Mouse (Mus musculus) lung, embryonic 16.5 days (tissue): ENCODE measurements around the gene Klhdc10. TPM values are rescaled to one million over a fixed set of nuclear protein-coding genes. Genes with fewer than 3 reads are reported as not detected.
"Not testable (repeated sequence)": the region's sequence is repeated elsewhere in the genome, so short reads cannot be mapped to it uniquely, and the experiment has no call there.

Source experiments
- ATAC-seq: fragments of 200-750 bp; cut with Nextera tagmentation; 2 replicates; pipeline ENCODE4 v1.8.0; 2017; ENCODE audit warnings: low read depth, mild to moderate bottlenecking, moderate library complexity
- H3K27ac ChIP-seq: fragments of 300-500 bp; sonication (generic); 2 replicates; pipeline ENCODE4 v1.5.1; 2014; ENCODE audit warnings: mild to moderate bottlenecking, control low read depth, low read length
- H3K27me3 ChIP-seq: fragments of 300-500 bp; sonication (generic); 2 replicates; pipeline ENCODE4 v1.6.1; 2014; ENCODE audit warnings: low read depth, low read length, mixed read lengths; ENCODE audit not compliant: control insufficient read depth, insufficient read depth
- H3K36me3 ChIP-seq: fragments of 300-500 bp; sonication (generic); 2 replicates; pipeline ENCODE4 v1.6.1; 2014; ENCODE audit warnings: low read length; ENCODE audit not compliant: control insufficient read depth, insufficient read depth
- H3K4me1 ChIP-seq: fragments of 300-500 bp; sonication (generic); replicated peaks from 2 replicates; pipeline ENCODE4 v1.6.1; 2014; ENCODE audit warnings: low read length, mixed read lengths; ENCODE audit not compliant: control insufficient read depth, insufficient read depth
- H3K4me2 ChIP-seq: fragments of 300-500 bp; sonication (generic); 2 replicates; pipeline ENCODE4 v1.6.1; 2014; ENCODE audit warnings: low read depth, low read length, control low read depth
- H3K4me3 ChIP-seq: fragments of 300-500 bp; sonication (generic); 2 replicates; pipeline ENCODE4 v1.5.1; 2014; ENCODE audit warnings: mild to moderate bottlenecking, low read length, control low read depth
- H3K9ac ChIP-seq: fragments of 300-500 bp; sonication (generic); 2 replicates; pipeline ENCODE4 v1.6.1; 2014; ENCODE audit warnings: low read length, control low read depth
- H3K9me3 ChIP-seq: fragments of 300-500 bp; sonication (generic); 2 replicates; pipeline ENCODE4 v1.6.1; 2016; ENCODE audit warnings: low read length; ENCODE audit not compliant: control insufficient read depth
- WGBS: fragments of 180-500 bp; shearing (Covaris S2); extraction: QIAGEN DNeasy Blood & Tissue Kit; methylation state at CpG from one replicate; pipeline ENCODE4 v1.1.7; 2014; 5-methylcytosine and 5-hydroxymethylcytosine counted together
- polyA plus RNA-seq: library from polyadenylated mRNA; unstranded; fragments of >200 nt; fragmentation: Nextera tagmentation; extraction: Ambion mirVana; gene quantifications from 2 replicates; pipeline ENCODE4 v1.2.1, GENCODE M21; 2015

Gene Klhdc10
- polyA plus RNA-seq, 1 experiment from 2014 or later, result 22.6 TPM

- no peak overlapping the region for H3K27ac ChIP-seq
- H3K36me3 ChIP-seq, result peaks cover 18% of the 10 kb centered on the region
- no peak overlapping the region for H3K4me2 ChIP-seq
- no peak overlapping the region for H3K4me3 ChIP-seq
- H3K9me3 ChIP-seq, result no peaks in the 10 kb centered on the region
- H3K9ac ChIP-seq, result no peak overlapping the region
- H3K4me1 ChIP-seq, result no peaks in the 10 kb centered on the region
- 12% methylated on average over 5 of the region's 5 CpGs for WGBS
- ATAC-seq, result peak; percentile 23; the same call in 1 of the 2 replicates
- no peaks in the 10 kb centered on the region for H3K27me3 ChIP-seq
These were observed 37.9 kb upstream of the Klhdc10 start for GRCm38 (mm10) chr6:30363808-30364207.

- H3K27ac ChIP-seq, result no peak overlapping the region
- peaks cover 52% of the 10 kb centered on the region for H3K36me3 ChIP-seq
- no peaks in the 10 kb centered on the region for H3K4me1 ChIP-seq
- no peak overlapping the region for H3K9ac ChIP-seq
- no peak overlapping the region for H3K4me3 ChIP-seq
- H3K9me3 ChIP-seq, result no peaks in the 10 kb centered on the region
- H3K4me2 ChIP-seq, result no peak overlapping the region
- no peak for ATAC-seq
- 81% methylated on average over 3 of the region's 3 CpGs for WGBS
- no peaks in the 10 kb centered on the region for H3K27me3 ChIP-seq
These were observed 32.4 kb upstream of the Klhdc10 start for GRCm38 (mm10) chr6:30369291-30369690.

- Histone ChIP-seq H3K4me3 (no peak overlapping the region), H3K4me2 (no peak overlapping the region), H3K36me3 (peaks cover 58% of the 10 kb centered on the region), H3K9me3 (no peaks in the 10 kb centered on the region), H3K4me1 (peaks cover 6% of the 10 kb centered on the region; the same call in 1 of the 2 replicates), H3K9ac (no peak overlapping the region), H3K27me3 (no peaks in the 10 kb centered on the region), H3K27ac (no peak overlapping the region)
- ATAC-seq, result no peak
- 89% methylated on average over 17 of the region's 17 CpGs for WGBS
These were observed 28.9 kb upstream of the Klhdc10 start for GRCm38 (mm10) chr6:30372627-30373369.

- 79% methylated on average over 16 of the region's 16 CpGs for WGBS
- peak overlapping the region; percentile 45; the same call in 1 of the 2 replicates for H3K27ac ChIP-seq
- peaks cover 53% of the 10 kb centered on the region for H3K36me3 ChIP-seq
- no peak overlapping the region for H3K9ac ChIP-seq
- H3K4me2 ChIP-seq, result no peak overlapping the region
- no peaks in the 10 kb centered on the region for H3K27me3 ChIP-seq
- peak; percentile 72 for ATAC-seq
- H3K9me3 ChIP-seq, result no peaks in the 10 kb centered on the region
- peaks cover 6% of the 10 kb centered on the region; the same call in 1 of the 2 replicates for H3K4me1 ChIP-seq
- no peak overlapping the region for H3K4me3 ChIP-seq
These were observed 26.7 kb upstream of the Klhdc10 start for GRCm38 (mm10) chr6:30374731-30375510.

GRCm38 (mm10) chr6:30375791-30376190, 25.9 kb upstream of the Klhdc10 start:
- Histone ChIP-seq H3K27me3 (no peaks in the 10 kb centered on the region), H3K4me3 (no peak overlapping the region), H3K4me1 (peaks cover 6% of the 10 kb centered on the region; the same call in 1 of the 2 replicates), H3K27ac (peak overlapping the region; percentile 64), H3K36me3 (peaks cover 52% of the 10 kb centered on the region), H3K9me3 (no peaks in the 10 kb centered on the region), H3K4me2 (no peak overlapping the region), H3K9ac (no peak overlapping the region)
- 63% methylated on average over 1 of the region's 1 CpGs for WGBS
- peak; percentile 28; the same call in 1 of the 2 replicates for ATAC-seq

- Histone ChIP-seq H3K4me1 (peaks cover 2% of the 10 kb centered on the region; the same call in 1 of the 2 replicates), H3K4me2 (no peak overlapping the region), H3K9ac (no peak overlapping the region), H3K4me3 (no peak overlapping the region), H3K36me3 (peaks cover 34% of the 10 kb centered on the region), H3K9me3 (no peaks in the 10 kb centered on the region), H3K27ac (no peak overlapping the region), H3K27me3 (no peaks in the 10 kb centered on the region)
- no peak for ATAC-seq
- WGBS, result 52% methylated on average over 3 of the region's 3 CpGs
These were observed 20.6 kb upstream of the Klhdc10 start for GRCm38 (mm10) chr6:30381116-30381515.

GRCm38 (mm10) chr6:30390271-30390670, 11.4 kb upstream of the Klhdc10 start:
- H3K27ac ChIP-seq, result peak overlapping the region; percentile 49; the same call in 1 of the 2 replicates
- peak overlapping the region; percentile 92 for H3K4me3 ChIP-seq
- H3K9ac ChIP-seq, result peak overlapping the region; percentile 82
- whole genome bisulfite sequencing, result 19% methylated on average over 4 of the region's 4 CpGs
- not testable (repeated sequence) for H3K36me3 ChIP-seq, H3K4me1 ChIP-seq, H3K27me3 ChIP-seq, ATAC-seq, H3K9me3 ChIP-seq
- peak overlapping the region; percentile 60 for H3K4me2 ChIP-seq

- Histone ChIP-seq H3K4me1 (peaks cover 3% of the 10 kb centered on the region; the same call in 1 of the 2 replicates), H3K4me3 (peak within 1 kb of the TSS; percentile 92), H3K4me2 (peak within 1 kb of the TSS; percentile 60), H3K36me3 (0 out of 2 replicates have a peak, but pooled peaks cover 4% of the 10 kb centered on the region), H3K9me3 (no peaks in the 10 kb centered on the region), H3K9ac (peak within 1 kb of the TSS; percentile 82), H3K27ac (peak within 1 kb of the TSS; percentile 49; the same call in 1 of the 2 replicates), H3K27me3 (no peaks in the 10 kb centered on the region)
- WGBS, result 16% methylated on average over 33 of the region's 33 CpGs
- peak; percentile 89 for ATAC-seq
These were observed 10.7 kb upstream of the Klhdc10 start, which contains the start of gene Zc3hc1 for GRCm38 (mm10) chr6:30390714-30391697. TSS of gene Zc3hc1 (minus strand) at chr6:30391028.
